Mouse (Mus musculus) CH12.LX (cell line): ENCODE results near the gene Dok1.

ENCODE experiments used
- CHD1 ChIP-seq: IDR thresholded peaks from 2 replicates; pipeline ENCODE4 v1.6.1; 2012; ENCODE audit warnings: low read depth, low read length, improper control_type of control experiment, inconsistent platforms
- CTCF ChIP-seq, 2 experiments: IDR thresholded peaks in 1 of 2; conservative IDR thresholded peaks in 1 of 2; 2 replicates each; pipeline ENCODE4 v1.5.1; 2011 to 2012; ENCODE audit warnings: low read depth in 2 of 2, low read length in 2 of 2, improper control_type of control experiment in 1 of 2, inconsistent platforms in 1 of 2, mild to moderate bottlenecking in 1 of 2, moderate library complexity in 1 of 2
- EP300 ChIP-seq: IDR thresholded peaks from 2 replicates; pipeline ENCODE4 v1.6.1; 2011; ENCODE audit warnings: low read length, improper control_type of control experiment
- GABPA ChIP-seq: IDR thresholded peaks from 2 replicates; pipeline ENCODE4 v1.6.1; 2012; ENCODE audit warnings: low read depth, low read length, improper control_type of control experiment, inconsistent platforms; ENCODE audit not compliant: insufficient replicate concordance
- JUN ChIP-seq: IDR thresholded peaks from 2 replicates; pipeline ENCODE4 v1.6.1; 2011; ENCODE audit warnings: low read depth, mild to moderate bottlenecking, low read length, improper control_type of control experiment, moderate library complexity; ENCODE audit not compliant: insufficient read depth
- JUND ChIP-seq: conservative IDR thresholded peaks from 2 replicates; pipeline ENCODE4 v1.6.1; 2011; ENCODE audit warnings: low read depth, low read length, improper control_type of control experiment
- MAFK ChIP-seq: IDR thresholded peaks from 2 replicates; pipeline ENCODE4 v1.6.1; 2011; ENCODE audit warnings: low read length, improper control_type of control experiment; ENCODE audit not compliant: insufficient replicate concordance
- MAZ ChIP-seq: IDR thresholded peaks from 2 replicates; pipeline ENCODE4 v1.6.1; 2012; ENCODE audit warnings: low read depth, mild to moderate bottlenecking, inconsistent platforms, low read length, improper control_type of control experiment, moderate library complexity
- MEF2A ChIP-seq: IDR thresholded peaks from 2 replicates; pipeline ENCODE4 v1.6.1; 2014; ENCODE audit warnings: low read depth, mild to moderate bottlenecking, inconsistent platforms, low read length, improper control_type of control experiment, borderline replicate concordance
- MYC ChIP-seq: IDR thresholded peaks from 2 replicates; pipeline ENCODE4 v1.6.1; 2011; ENCODE audit warnings: low read depth, mild to moderate bottlenecking, improper control_type of control experiment, low read length
- POLR2A ChIP-seq: IDR thresholded peaks from 2 replicates; pipeline ENCODE4 v1.6.1; 2011; ENCODE audit warnings: low read depth, mild to moderate bottlenecking, improper control_type of control experiment, low read length
- POLR2AphosphoS2 ChIP-seq: IDR thresholded peaks from 2 replicates; pipeline ENCODE4 v1.6.1; 2011; ENCODE audit warnings: low read depth, low read length, improper control_type of control experiment
- USF2 ChIP-seq: conservative IDR thresholded peaks from 2 replicates; pipeline ENCODE4 v1.6.1; 2011; ENCODE audit warnings: low read depth, low read length, improper control_type of control experiment
- ZC3H11A ChIP-seq: IDR thresholded peaks from 2 replicates; pipeline ENCODE4 v1.6.1; 2012; ENCODE audit warnings: low read depth, mild to moderate bottlenecking, inconsistent platforms, low read length, improper control_type of control experiment

DNA sequence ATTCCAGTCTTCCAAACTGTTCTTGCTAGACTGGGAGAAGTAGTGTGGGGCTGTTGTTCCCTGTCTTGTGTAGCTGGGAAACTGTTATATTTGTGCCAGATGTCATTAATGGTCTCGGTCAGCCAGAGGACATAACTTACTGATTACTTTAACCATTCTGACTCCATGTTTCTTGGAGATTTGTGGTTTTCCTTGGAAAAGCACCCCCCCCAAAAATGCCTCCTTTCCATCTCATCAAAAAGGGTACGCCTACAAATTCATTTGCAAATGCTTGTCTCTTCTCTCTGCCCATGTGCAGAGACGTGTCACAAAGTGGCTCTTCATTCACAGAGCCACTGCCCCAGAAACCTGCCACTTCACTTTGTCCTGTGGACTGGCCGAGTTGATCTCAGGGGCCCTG lies 8.8 kb downstream of the Dok1 start:
- TF ChIP-seq CTCF (conservative IDR thresholded peaks at IDR 0.05 in 1 of 2, IDR thresholded peaks at IDR 0.05 in 1 of 2; ENCODE audit: low read depth in 2 of 2, low read length in 2 of 2), result no peak
- no peak for TF ChIP-seq JUND
- no peak for TF ChIP-seq ZC3H11A
- TF ChIP-seq POLR2A, result no peak
- TF ChIP-seq MAFK, result no peak
- no peak for TF ChIP-seq CHD1
- TF ChIP-seq GABPA, result no peak
- 0 out of 2 replicates have a peak, but pooled peaks have one; percentile 14 for TF ChIP-seq EP300
- no peak for TF ChIP-seq JUN
- TF ChIP-seq MAZ, result no peak
- TF ChIP-seq POLR2AphosphoS2, result no peak
- no peak for TF ChIP-seq USF2
- TF ChIP-seq MYC, result no peak
- TF ChIP-seq MEF2A, result no peak
